Mouse (Mus musculus) myocyte (in vitro differentiated cells): ENCODE measurements around the gene Ccl8. TPM values are rescaled to one million over a fixed set of nuclear protein-coding genes. Genes with fewer than 3 reads are reported as not detected.

Source experiments
- H3K27me3 ChIP-seq: one replicate; pipeline ENCODE4 v1.6.1; 2011; ENCODE audit not compliant: control insufficient read depth, insufficient read depth, insufficient read length
- H3K36me3 ChIP-seq: one replicate; pipeline ENCODE4 v1.6.1; 2011; ENCODE audit not compliant: control insufficient read depth, insufficient read depth
- H3K4me2 ChIP-seq: one replicate; pipeline ENCODE4 v1.6.1; 2011; ENCODE audit warnings: low read depth, control low read depth
- H3K4me3 ChIP-seq: one replicate; pipeline ENCODE4 v1.5.1; 2011; ENCODE audit warnings: mild to moderate bottlenecking, control low read depth, moderate library complexity
- H3K79me2 ChIP-seq: one replicate; pipeline ENCODE4 v1.6.1; 2011; ENCODE audit not compliant: control insufficient read depth, insufficient read depth
- H3ac ChIP-seq: one replicate; pipeline ENCODE4 v1.6.1; 2011; ENCODE audit not compliant: control insufficient read depth, insufficient read length
- CEBPB ChIP-seq: IDR thresholded peaks from 2 replicates; pipeline ENCODE4 v1.6.1; 2011; ENCODE audit warnings: mild to moderate bottlenecking, moderate library complexity; ENCODE audit not compliant: poor library complexity, insufficient read depth, severe bottlenecking
- E2F4 ChIP-seq: IDR thresholded peaks from one replicate; pipeline ENCODE4 v1.6.1; 2011; ENCODE audit warnings: mild to moderate bottlenecking, control low read depth, moderate library complexity; ENCODE audit not compliant: insufficient read depth
- MAX ChIP-seq: IDR thresholded peaks from one replicate; pipeline ENCODE4 v1.6.1; 2011; ENCODE audit warnings: low read depth, mild to moderate bottlenecking, control low read depth
- MYOD1 ChIP-seq, 3 experiments: IDR thresholded peaks; one replicate each; pipeline ENCODE4 v1.6.1; 2011; ENCODE audit warnings: control low read depth in 2 of 3, low read depth in 2 of 3, mild to moderate bottlenecking in 2 of 3, moderate library complexity in 1 of 3; ENCODE audit not compliant: insufficient read length in 2 of 3, control insufficient read depth in 1 of 3
- MYOG ChIP-seq, 3 experiments: IDR thresholded peaks; one replicate each; pipeline ENCODE4 v1.6.1; 2011; ENCODE audit warnings: control low read depth in 2 of 3, low read depth in 2 of 3, mild to moderate bottlenecking in 2 of 3; ENCODE audit not compliant: insufficient read length in 2 of 3, control insufficient read depth in 1 of 3, insufficient read depth in 1 of 3
- POLR2A ChIP-seq: IDR thresholded peaks from one replicate; pipeline ENCODE4 v1.6.1; 2011; ENCODE audit warnings: low read depth, mild to moderate bottlenecking, control low read depth, moderate library complexity; ENCODE audit not compliant: insufficient read length
- POLR2AphosphoS2 ChIP-seq: IDR thresholded peaks from one replicate; pipeline ENCODE4 v1.6.1; 2011; ENCODE audit warnings: low read depth, control low read depth; ENCODE audit not compliant: insufficient read length
- REST ChIP-seq: IDR thresholded peaks from one replicate; pipeline ENCODE4 v1.6.1; 2011; ENCODE audit warnings: mild to moderate bottlenecking, control low read depth, moderate library complexity; ENCODE audit not compliant: insufficient read depth, insufficient read length
- SRF ChIP-seq: IDR thresholded peaks from one replicate; pipeline ENCODE4 v1.6.1; 2011; ENCODE audit warnings: low read depth; ENCODE audit not compliant: control insufficient read depth, insufficient read length
- TCF12 ChIP-seq: IDR thresholded peaks from one replicate; pipeline ENCODE4 v1.6.1; 2011; ENCODE audit warnings: mild to moderate bottlenecking, control low read depth; ENCODE audit not compliant: poor library complexity, insufficient read depth, severe bottlenecking
- TCF3 ChIP-seq: IDR thresholded peaks from one replicate; pipeline ENCODE4 v1.6.1; 2011; ENCODE audit warnings: low read depth, control low read depth; ENCODE audit not compliant: insufficient read length
- USF1 ChIP-seq: IDR thresholded peaks from one replicate; pipeline ENCODE4 v1.6.1; 2011; ENCODE audit warnings: low read depth, mild to moderate bottlenecking, control low read depth, moderate library complexity
- polyA plus RNA-seq: library from polyadenylated mRNA; unstranded; fragments of >200 nt; fragmentation: generic; extraction: Trizol; gene quantifications from one replicate; pipeline ENCODE4 v1.2.1, GENCODE M21; 2012; ENCODE audit warnings: missing spikeins

Gene Ccl8
- polyA plus RNA-seq, 1 experiment = 1.3 TPM

- H3K79me2 ChIP-seq = no peaks in the 10 kb centered on the region
- H3K4me3 ChIP-seq = no peak overlapping the region
- peak overlapping the region; percentile 53 for H3K4me2 ChIP-seq
- H3K36me3 ChIP-seq = no peaks in the 10 kb centered on the region
- H3ac ChIP-seq = no peak overlapping the region
- no peak for TF ChIP-seq USF1
- no peak for TF ChIP-seq MYOD1 (IDR thresholded peaks at IDR 0.05; ENCODE audit: control insufficient read depth in 1 of 3, insufficient read length in 2 of 3, low read depth in 2 of 3)
- no peak for TF ChIP-seq POLR2AphosphoS2
- no peak for TF ChIP-seq REST
- TF ChIP-seq CEBPB = no peak
- TF ChIP-seq TCF3 = no peak
- TF ChIP-seq E2F4 = no peak
- TF ChIP-seq TCF12 = no peak
- no peak for TF ChIP-seq MAX
- TF ChIP-seq MYOG (IDR thresholded peaks at IDR 0.05; ENCODE audit: control insufficient read depth in 1 of 3, insufficient read depth in 1 of 3, insufficient read length in 2 of 3, low read depth in 2 of 3) = no peak
- TF ChIP-seq SRF = no peak
- no peak for TF ChIP-seq POLR2A
- H3K27me3 ChIP-seq = no peaks in the 10 kb centered on the region
Observed at GRCm38 (mm10) chr11:82116041-82116440, 1.1 kb downstream of the Ccl8 start.

DNA sequence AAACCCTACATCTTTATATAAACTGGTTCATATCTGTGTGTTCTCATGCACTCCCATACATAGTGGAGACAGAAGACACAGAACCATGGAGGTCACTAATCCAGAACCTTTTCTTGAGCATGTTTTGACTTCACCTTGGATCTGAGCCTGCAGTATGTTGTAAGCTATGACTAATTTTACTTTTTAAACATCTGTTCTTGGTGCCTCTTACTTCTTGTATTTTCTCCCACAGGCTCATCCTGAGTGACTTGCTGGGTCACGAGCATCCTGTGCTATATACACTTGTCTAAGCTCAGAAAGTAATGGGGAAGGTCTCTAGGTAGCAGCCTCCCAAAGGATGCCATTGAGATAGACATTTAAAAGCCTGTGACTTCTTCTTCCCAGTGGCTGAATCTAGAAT lies 18.0 kb downstream of the Ccl8 start:
- Histone ChIP-seq H3K4me2 (no peak overlapping the region), H3K27me3 (no peaks in the 10 kb centered on the region), H3K36me3 (no peaks in the 10 kb centered on the region), H3K4me3 (no peak overlapping the region), H3K79me2 (no peaks in the 10 kb centered on the region), H3ac (no peak overlapping the region)
- TF ChIP-seq POLR2AphosphoS2 = no peak
- TF ChIP-seq MYOG (IDR thresholded peaks at IDR 0.05; ENCODE audit: control insufficient read depth in 1 of 3, insufficient read depth in 1 of 3, insufficient read length in 2 of 3, low read depth in 2 of 3) = no peak
- no peak for TF ChIP-seq POLR2A
- TF ChIP-seq REST = no peak
- no peak for TF ChIP-seq E2F4
- no peak for TF ChIP-seq USF1
- no peak for TF ChIP-seq TCF12
- no peak for TF ChIP-seq TCF3
- no peak for TF ChIP-seq SRF
- no peak for TF ChIP-seq MYOD1 (IDR thresholded peaks at IDR 0.05; ENCODE audit: control insufficient read depth in 1 of 3, insufficient read length in 2 of 3, low read depth in 2 of 3)
- no peak for TF ChIP-seq MAX
- no peak for TF ChIP-seq CEBPB

- no peak overlapping the region for H3K4me3 ChIP-seq
- no peak overlapping the region for H3ac ChIP-seq
- no peak for TF ChIP-seq TCF12
- no peak for TF ChIP-seq POLR2A
- TF ChIP-seq E2F4 = no peak
- peak; percentile 94 for TF ChIP-seq CEBPB
- no peak for TF ChIP-seq SRF
- no peaks in the 10 kb centered on the region for H3K36me3 ChIP-seq
- no peaks in the 10 kb centered on the region for H3K27me3 ChIP-seq
- H3K4me2 ChIP-seq = no peak overlapping the region
- no peaks in the 10 kb centered on the region for H3K79me2 ChIP-seq
Observed at GRCm38 (mm10) chr11:82136196-82136595, 21.2 kb downstream of the Ccl8 start.

DNA sequence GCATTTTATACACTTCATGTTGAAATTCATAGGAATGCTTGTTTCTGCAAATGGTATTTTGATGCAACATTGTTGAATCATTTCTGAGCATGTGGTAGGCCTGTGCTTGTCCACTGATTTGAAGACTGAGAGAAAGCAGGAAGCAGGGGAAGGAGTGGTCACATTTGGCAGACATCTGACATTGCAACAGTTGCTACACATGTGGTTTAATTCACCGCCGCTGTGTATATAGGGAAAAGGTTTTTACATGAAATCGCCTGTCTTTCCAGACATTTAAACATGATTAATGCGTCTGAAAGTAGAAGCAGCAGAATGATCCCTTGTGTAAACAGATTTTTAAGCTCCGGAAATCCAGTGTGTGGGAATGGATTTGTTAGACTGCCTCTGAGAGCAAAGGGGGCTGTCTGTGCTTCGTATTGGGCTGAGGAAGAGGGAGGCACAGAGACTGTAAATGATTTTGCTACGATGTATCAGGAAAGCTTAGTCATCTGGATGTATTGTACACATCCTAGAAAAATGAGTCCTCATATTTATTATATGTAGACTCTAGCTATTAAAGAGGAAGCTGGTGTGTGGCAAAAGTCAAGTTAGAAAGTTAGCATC lies 24.6 kb downstream of the Ccl8 start:
- Histone ChIP-seq H3ac (no peak overlapping the region), H3K36me3 (no peaks in the 10 kb centered on the region), H3K4me2 (peak overlapping the region; percentile 69), H3K4me3 (no peak overlapping the region), H3K27me3 (no peaks in the 10 kb centered on the region), H3K79me2 (no peaks in the 10 kb centered on the region)
- TF ChIP-seq POLR2A (no peak), E2F4 (no peak), MYOD1 (IDR thresholded peaks at IDR 0.05; ENCODE audit: control insufficient read depth in 1 of 3, insufficient read length in 2 of 3, low read depth in 2 of 3) (peak in 1 of 3 experiments; percentile 45), TCF3 (no peak), TCF12 (no peak), MAX (peak; percentile 92), POLR2AphosphoS2 (no peak), SRF (no peak), REST (no peak), CEBPB (peak; percentile 89), MYOG (IDR thresholded peaks at IDR 0.05; ENCODE audit: control insufficient read depth in 1 of 3, insufficient read depth in 1 of 3, insufficient read length in 2 of 3, low read depth in 2 of 3) (no peak), USF1 (no peak)

GRCm38 (mm10) chr11:82159126-82159525 lies 44.1 kb downstream of the Ccl8 start:
- no peaks in the 10 kb centered on the region for H3K79me2 ChIP-seq
- H3K36me3 ChIP-seq = no peaks in the 10 kb centered on the region
- no peaks in the 10 kb centered on the region for H3K27me3 ChIP-seq
- no peak overlapping the region for H3ac ChIP-seq
- H3K4me2 ChIP-seq = no peak overlapping the region
- no peak for TF ChIP-seq MAX
- no peak for TF ChIP-seq POLR2A
- no peak for TF ChIP-seq USF1
- no peak for TF ChIP-seq REST
- no peak for TF ChIP-seq TCF12
- no peak for TF ChIP-seq SRF
- TF ChIP-seq POLR2AphosphoS2 = no peak
- TF ChIP-seq E2F4 = no peak
- no peak overlapping the region for H3K4me3 ChIP-seq
